Mouse (Mus musculus): ENCODE results near the gene Ncoa1. TPM values are rescaled to one million over a fixed set of nuclear protein-coding genes. Genes with fewer than 3 reads are reported as not detected.

The Ncoa1 gene
- total and polyA plus RNA-seq, 3 experiments, result 36.0 to 65.0 (median 45.0) TPM

DNA sequence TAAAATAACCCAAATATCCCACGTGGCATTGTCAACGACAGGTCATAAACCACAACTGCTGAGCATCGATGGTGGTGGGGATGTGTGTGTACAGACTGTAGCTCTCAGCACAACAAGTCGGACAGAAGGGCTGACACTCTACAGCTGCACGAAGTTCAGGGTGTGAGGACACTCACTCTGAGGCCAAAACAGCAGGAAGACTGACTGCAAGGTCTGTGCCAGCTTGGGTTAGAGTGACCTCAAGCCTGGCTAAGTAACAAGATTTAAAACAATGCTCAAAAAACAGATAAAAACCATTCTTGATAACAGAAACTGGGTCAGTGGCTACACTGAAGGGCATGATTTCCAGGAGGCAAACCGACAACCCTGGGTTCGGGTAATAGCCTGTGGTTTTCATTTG lies 246.8 kb downstream of the Ncoa1 start:
- no peaks in the 10 kb centered on the region for H3K9me3 ChIP-seq (replicated peaks; ENCODE audit: insufficient read depth, low read length)
- H3K79me2 ChIP-seq (ENCODE audit: control insufficient read depth, insufficient read depth, low read length, poor library complexity), result peaks cover 26% of the 10 kb centered on the region
- H3K4me1 ChIP-seq (ENCODE audit: control insufficient read depth in 1 of 2, insufficient read depth in 2 of 2, low read length in 2 of 2), result peaks cover 0 to 6% of the 10 kb centered on the region in 2 experiments; a peak in 3 of 4 replicates
- peaks cover 5 to 16% of the 10 kb centered on the region in 2 experiments for H3K36me3 ChIP-seq (ENCODE audit: control insufficient read depth in 1 of 2, insufficient read depth in 2 of 2, low read length in 2 of 2)
- no peak for TF ChIP-seq POLR2A (IDR thresholded peaks at IDR 0.05; ENCODE audit: control insufficient read depth in 1 of 2, insufficient read depth in 1 of 2, low read depth in 1 of 2, low read length in 2 of 2, poor library complexity in 1 of 2)
- TF ChIP-seq MEF2A (IDR thresholded peaks at IDR 0.05; ENCODE audit: extremely low read depth, insufficient replicate concordance, low read depth, low read length, poor library complexity, severe bottlenecking), result no peak
- TF ChIP-seq KAT2A (conservative IDR thresholded peaks at IDR 0.05; ENCODE audit: low read depth, low read length), result no peak
- no peak for TF ChIP-seq POLR2AphosphoS2 (IDR thresholded peaks at IDR 0.05; ENCODE audit: low read length)
- TF ChIP-seq ZC3H11A (IDR thresholded peaks at IDR 0.05; ENCODE audit: low read depth, low read length), result no peak
- no peak for TF ChIP-seq GATA1 (IDR thresholded peaks at IDR 0.05; ENCODE audit: low read depth, low read length)
- no peak for TF ChIP-seq ELF1 (IDR thresholded peaks at IDR 0.05; ENCODE audit: low read depth, low read length)
- no peak for TF ChIP-seq EP300 (IDR thresholded peaks at IDR 0.05; ENCODE audit: low read depth in 1 of 2, low read length in 2 of 2)
- no peak for TF ChIP-seq MAFK (IDR thresholded peaks at IDR 0.05; ENCODE audit: borderline replicate concordance, low read depth, low read length)
- no peak for TF ChIP-seq CHD2 (IDR thresholded peaks at IDR 0.05; ENCODE audit: low read length)
- no peak for TF ChIP-seq MYB (IDR thresholded peaks at IDR 0.05; ENCODE audit: low read depth, low read length)
- no peak overlapping the region for H3K4me3 ChIP-seq (ENCODE audit: control insufficient read depth in 1 of 2, insufficient read depth in 1 of 2, low read depth in 2 of 2, low read length in 2 of 2)
- no peak overlapping the region for H3K27ac ChIP-seq (ENCODE audit: control insufficient read depth, low read depth, low read length)
- no peak for DNase-seq (ENCODE audit: low read depth, low spot score)
- H3K27me3 ChIP-seq (ENCODE audit: control insufficient read depth in 1 of 2, insufficient read depth in 2 of 2, low read length in 2 of 2), result no peaks in the 10 kb centered on the region
- no peak overlapping the region for H3K9ac ChIP-seq (ENCODE audit: control insufficient read depth, low read depth, low read length, poor library complexity, severe bottlenecking)

DNA sequence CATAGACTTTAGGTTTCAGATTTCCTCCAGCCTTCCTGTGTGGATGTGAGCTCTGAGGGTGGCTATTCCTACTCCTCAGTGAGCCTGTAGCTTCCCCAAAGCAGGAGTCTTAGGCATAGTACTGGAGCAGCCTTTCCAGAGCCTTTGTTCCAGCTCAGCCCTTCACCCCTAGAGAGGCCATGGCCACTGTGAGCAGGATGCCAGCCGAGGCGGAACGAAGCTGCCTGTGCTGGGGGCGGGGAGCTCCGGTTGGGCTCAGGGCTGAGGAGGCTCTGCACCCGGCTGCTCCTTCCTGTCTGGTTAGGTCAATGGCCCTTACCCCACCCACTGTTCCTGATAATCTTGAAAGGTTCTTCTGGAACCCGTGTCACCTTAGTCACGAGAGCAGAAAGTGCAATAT lies 264.1 kb downstream of the Ncoa1 start:
- no peak for DNase-seq (ENCODE audit: low read depth, low spot score)
- Histone ChIP-seq H3K36me3 (ENCODE audit: control insufficient read depth in 1 of 2, insufficient read depth in 2 of 2, low read length in 2 of 2) (peaks cover 2 to 3% of the 10 kb centered on the region in 2 experiments; a peak in 2 of 4 replicates), H3K27me3 (ENCODE audit: control insufficient read depth in 1 of 2, insufficient read depth in 2 of 2, low read length in 2 of 2) (no peaks in the 10 kb centered on the region), H3K27ac (ENCODE audit: control insufficient read depth, low read depth, low read length) (no peak overlapping the region), H3K79me2 (ENCODE audit: control insufficient read depth, insufficient read depth, low read length, poor library complexity) (no peaks in the 10 kb centered on the region), H3K9me3 (replicated peaks; ENCODE audit: insufficient read depth, low read length) (no peaks in the 10 kb centered on the region), H3K9ac (ENCODE audit: control insufficient read depth, low read depth, low read length, poor library complexity, severe bottlenecking) (no peak overlapping the region), H3K4me3 (ENCODE audit: control insufficient read depth in 1 of 2, insufficient read depth in 1 of 2, low read depth in 2 of 2, low read length in 2 of 2) (no peak overlapping the region), H3K4me1 (ENCODE audit: control insufficient read depth in 1 of 2, insufficient read depth in 2 of 2, low read length in 2 of 2) (peaks cover 0 to 2% of the 10 kb centered on the region in 2 experiments; a peak in 1 of 4 replicates)
- no peak for TF ChIP-seq TAL1 (IDR thresholded peaks at IDR 0.05; ENCODE audit: low read length)
- TF ChIP-seq KAT2A (conservative IDR thresholded peaks at IDR 0.05; ENCODE audit: low read depth, low read length), result no peak
- no peak for TF ChIP-seq NRF1 (IDR thresholded peaks at IDR 0.05; ENCODE audit: insufficient read depth, low read depth, low read length, poor library complexity, severe bottlenecking)
- no peak for TF ChIP-seq MAX (IDR thresholded peaks at IDR 0.05; ENCODE audit: low read length)
- no peak for TF ChIP-seq RAD21 (IDR thresholded peaks at IDR 0.05; ENCODE audit: low read depth, low read length)
- no peak for TF ChIP-seq UBTF (IDR thresholded peaks at IDR 0.05; ENCODE audit: borderline replicate concordance, insufficient read depth, low read depth, low read length)
- no peak for TF ChIP-seq GABPA (IDR thresholded peaks at IDR 0.05; ENCODE audit: low read depth, low read length)
- TF ChIP-seq ZC3H11A (IDR thresholded peaks at IDR 0.05; ENCODE audit: low read depth, low read length), result no peak
- TF ChIP-seq USF2 (IDR thresholded peaks at IDR 0.05; ENCODE audit: borderline replicate concordance in 1 of 2, insufficient read depth in 1 of 2, low read depth in 1 of 2, low read length in 2 of 2), result no peak
- no peak for TF ChIP-seq MEF2A (IDR thresholded peaks at IDR 0.05; ENCODE audit: extremely low read depth, insufficient replicate concordance, low read depth, low read length, poor library complexity, severe bottlenecking)
- no peak for TF ChIP-seq MYB (IDR thresholded peaks at IDR 0.05; ENCODE audit: low read depth, low read length)

Data from MEL (cell line).